Comparison of ENCODE assay signal across 9 mouse cellular contexts in the genomic region with DNA sequence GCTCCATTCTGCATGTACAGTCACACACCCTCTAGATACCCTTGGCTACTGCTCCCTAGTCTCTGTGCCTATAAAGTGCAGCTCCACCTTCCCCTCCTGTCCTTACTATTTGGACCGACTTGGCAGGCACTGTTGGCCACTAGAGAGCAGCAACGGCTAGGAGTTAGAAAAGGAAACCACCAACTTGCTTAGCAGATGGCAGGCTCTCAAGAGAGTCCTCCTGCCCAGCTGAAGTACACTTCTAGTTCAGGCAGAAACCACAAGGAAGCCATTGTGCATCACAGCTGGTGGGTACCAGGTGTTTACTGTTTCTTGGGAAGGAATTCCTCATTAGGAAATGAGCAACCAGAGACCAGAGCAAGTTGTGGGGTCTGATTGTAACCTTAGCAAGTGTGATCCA.
DNase-seq lines count a peak whose midpoint lies in the region; ATAC-seq and TF ChIP-seq lines count a peak whose summit lies in the region.
"Had no signal": no experiment of that assay in that cellular context is flagged by ENCODE, and none has a peak within 500 bp of the region (broad histone marks: within the 10 kb centered on the region; RNA-seq: fewer than 3 reads in every experiment).

No protein-coding gene starts in this region.

- WGBS in cerebellum, adult 2 months, result 0% methylated on average over 2 of the region's 2 CpGs
- WGBS in hindbrain, embryonic 12.5 days, result 7% methylated on average over 2 of the region's 2 CpGs

- TF ChIP-seq CTCF in cerebellum, adult 2 months (IDR thresholded peaks at IDR 0.05; ENCODE audit: borderline replicate concordance, insufficient read depth, low read depth, low read length), result peak; percentile 80

- no peak for TF ChIP-seq POLR2A in cerebellum, adult 2 months (IDR thresholded peaks at IDR 0.05; ENCODE audit: borderline replicate concordance, insufficient read depth, low read length)

- H3K9ac ChIP-seq in hindbrain, embryonic 12.5 days, result no peak overlapping the region
- H3K9ac ChIP-seq: liver, embryonic 15.5 days had no signal

- no peak overlapping the region for H3K27ac ChIP-seq in cerebellum, adult 2 months (ENCODE audit: insufficient read depth, low read length)
- no peak overlapping the region for H3K27ac ChIP-seq in hindbrain, embryonic 12.5 days
- H3K27ac ChIP-seq: liver, embryonic 15.5 days had no signal

- peak; percentile 83 for DNase-seq in NIH3T3 (ENCODE audit: low read depth)
- peak; percentile 59 to 65 for DNase-seq in cerebellum, adult 2 months
- peak; percentile 70 to 88 for DNase-seq in layer of hippocampus, postnatal 14 days (ENCODE audit: low spot score in 2 of 2)
- DNase-seq in lung, postnatal 4 days, result peak; percentile 70 to 78
- DNase-seq in right cerebral cortex, adult 18-20 months, result peak; percentile 84
- peak; percentile 47 to 67 for DNase-seq in urinary bladder, postnatal 4 days (ENCODE audit: low spot score in 2 of 2)

- H3K4me2 ChIP-seq in hindbrain, embryonic 12.5 days (replicated peaks), result no peak overlapping the region
- H3K4me2 ChIP-seq: liver, embryonic 15.5 days had no signal

- H3K36me3 ChIP-seq in hindbrain, embryonic 12.5 days, result peaks cover 7% of the 10 kb centered on the region; the same call in 1 of the 2 replicates
- H3K36me3 ChIP-seq: liver, embryonic 15.5 days had no signal

- no peak overlapping the region for H3K4me3 ChIP-seq in cerebellum, adult 2 months (replicated peaks; ENCODE audit: insufficient read depth, low read depth, low read length)
- H3K4me3 ChIP-seq in hindbrain, embryonic 12.5 days, result no peak overlapping the region
- H3K4me3 ChIP-seq: liver, embryonic 15.5 days had no signal

- no peaks in the 10 kb centered on the region for H3K4me1 ChIP-seq in cerebellum, adult 2 months (ENCODE audit: control insufficient read depth, insufficient read depth, low read length)
- peaks cover 10% of the 10 kb centered on the region; the same call in 1 of the 2 replicates for H3K4me1 ChIP-seq in hindbrain, embryonic 12.5 days
- H3K4me1 ChIP-seq: liver, embryonic 15.5 days had no signal

- ATAC-seq in frontal cortex, adult (ENCODE audit: low TSS enrichment), result peak; percentile 80
- peak; percentile 32; the same call in 1 of the 2 replicates for ATAC-seq in hindbrain, embryonic 12.5 days (ENCODE audit: low FRiP score)

- no peaks in the 10 kb centered on the region for H3K27me3 ChIP-seq in cerebellum, adult 2 months (ENCODE audit: control insufficient read depth, insufficient read depth, low read length)
- H3K27me3 ChIP-seq in hindbrain, embryonic 12.5 days, result no peaks in the 10 kb centered on the region

- H3K9me3 ChIP-seq in hindbrain, embryonic 12.5 days (replicated peaks), result no peaks in the 10 kb centered on the region
- H3K9me3 ChIP-seq: liver, embryonic 15.5 days had no signal
